Mouse (Mus musculus) bone marrow, adult 2 months (tissue): ENCODE data around the gene Lrp2bp.

ENCODE experiments used
- CTCF ChIP-seq: fragments of 200-500 bp; IDR thresholded peaks from 2 replicates; pipeline ENCODE4 v1.5.1; 2011; ENCODE audit warnings: low read length, control low read depth; ENCODE audit not compliant: control insufficient read depth, insufficient read depth
- POLR2A ChIP-seq: fragments of 200-500 bp; IDR thresholded peaks from 2 replicates; pipeline ENCODE4 v1.6.1; 2011; ENCODE audit warnings: low read depth, mild to moderate bottlenecking, control low read depth, low read length, borderline replicate concordance; ENCODE audit not compliant: control insufficient read depth

GRCm38 (mm10) chr8:45999138-45999783 is at the start of gene Lrp2bp:
- TF ChIP-seq CTCF = no peak
- TF ChIP-seq POLR2A = no peak
